Mouse (Mus musculus): ENCODE results near the gene Bub1. TPM values are rescaled to one million over a fixed set of nuclear protein-coding genes. Genes with fewer than 3 reads are reported as not detected.

Bub1 gene
- polyA plus RNA-seq (2011; ENCODE audit: insufficient read depth, insufficient read length, low replicate concordance, missing spikeins) = 24.0 and 28.2 TPM in 2 replicates

DNA sequence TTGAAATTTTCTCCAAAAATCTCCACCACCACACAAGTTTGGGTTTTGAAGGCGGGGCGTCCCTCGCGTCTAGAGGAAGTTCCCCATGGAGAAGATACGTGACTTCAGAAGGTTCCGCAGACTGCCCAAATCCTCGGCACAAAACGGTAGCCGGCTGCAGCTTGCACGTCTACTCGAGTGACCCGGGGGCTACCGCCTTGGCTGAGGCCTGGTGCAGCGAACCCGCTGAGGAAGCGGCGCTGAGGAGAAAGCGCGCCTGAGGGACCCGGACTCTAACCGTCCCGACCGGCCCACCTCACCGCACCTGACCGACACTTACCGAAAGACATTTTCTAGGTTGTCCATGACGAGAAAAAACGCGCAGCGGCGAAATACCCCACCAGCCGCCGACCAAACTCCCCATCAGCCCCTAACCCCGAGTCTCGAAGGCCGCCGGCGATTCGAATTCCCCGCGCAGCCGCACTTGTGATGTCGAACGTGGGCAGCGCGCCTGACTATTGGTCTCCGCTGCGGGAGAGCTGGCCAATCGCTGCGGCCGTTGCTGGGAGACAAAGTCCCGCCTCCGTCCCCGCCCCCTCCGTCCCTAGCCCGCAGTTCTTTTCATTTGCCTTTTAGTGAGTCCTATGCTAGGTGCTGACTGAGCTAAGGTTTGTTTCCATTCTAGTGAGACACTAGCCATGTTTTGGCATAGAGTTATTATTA lies at the start of gene Bub1:
Bub1 (minus strand) TSS at position 465 of the 702 bp plus-strand sequence.
- H3K4me3 ChIP-seq (replicated peaks; ENCODE audit: control insufficient read depth, low read depth, low read length) = peak within 1 kb of the TSS; percentile 96
- H3K4me1 ChIP-seq (ENCODE audit: control insufficient read depth, insufficient read depth, low read length) = no peaks in the 10 kb centered on the region; the same call in 1 of the 2 replicates
- under 1% methylated on average over 56 of the region's 56 CpGs for WGBS
- TF ChIP-seq POLR2A (IDR thresholded peaks at IDR 0.05; ENCODE audit: borderline replicate concordance, control insufficient read depth, low read depth, low read length) = peak; percentile 29; the same call in 1 of the 2 replicates
- TF ChIP-seq CTCF (IDR thresholded peaks at IDR 0.05; ENCODE audit: control insufficient read depth, insufficient read depth, low read length) = peak; percentile 0; the same call in 1 of the 2 replicates
- peak within 1 kb of the TSS; percentile 53 for H3K27ac ChIP-seq (ENCODE audit: control insufficient read depth, insufficient read depth, low read depth, low read length, poor library complexity)

DNA sequence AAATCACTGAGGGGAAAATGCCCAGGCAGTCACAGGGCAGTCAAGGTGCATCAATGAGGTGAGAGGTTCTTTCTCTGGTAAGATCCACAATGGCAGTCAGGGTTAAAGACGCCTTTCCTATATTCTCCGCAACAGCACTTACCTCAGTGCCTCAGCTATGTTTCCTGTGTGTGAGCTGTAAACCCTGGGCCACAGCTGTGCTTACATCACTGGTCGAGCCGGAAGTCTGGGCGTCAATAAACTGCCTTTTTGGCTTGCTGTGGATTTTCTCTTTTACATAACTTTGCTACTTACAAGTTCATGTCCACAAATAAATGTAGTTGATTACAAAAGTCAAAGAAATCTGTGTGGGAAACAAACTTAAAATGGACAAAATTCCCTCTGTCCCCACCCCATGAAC lies 49.4 kb upstream of the Bub1 start:
- H3K4me3 ChIP-seq (replicated peaks; ENCODE audit: control insufficient read depth, low read depth, low read length) = no peak overlapping the region
- WGBS = 21% methylated on average over 5 of the region's 5 CpGs
- TF ChIP-seq POLR2A (IDR thresholded peaks at IDR 0.05; ENCODE audit: borderline replicate concordance, control insufficient read depth, low read depth, low read length) = no peak
- TF ChIP-seq CTCF (IDR thresholded peaks at IDR 0.05; ENCODE audit: control insufficient read depth, insufficient read depth, low read length) = no peak
- no peaks in the 10 kb centered on the region for H3K4me1 ChIP-seq (ENCODE audit: control insufficient read depth, insufficient read depth, low read length)
- H3K27ac ChIP-seq (ENCODE audit: control insufficient read depth, insufficient read depth, low read depth, low read length, poor library complexity) = no peak overlapping the region

DNA sequence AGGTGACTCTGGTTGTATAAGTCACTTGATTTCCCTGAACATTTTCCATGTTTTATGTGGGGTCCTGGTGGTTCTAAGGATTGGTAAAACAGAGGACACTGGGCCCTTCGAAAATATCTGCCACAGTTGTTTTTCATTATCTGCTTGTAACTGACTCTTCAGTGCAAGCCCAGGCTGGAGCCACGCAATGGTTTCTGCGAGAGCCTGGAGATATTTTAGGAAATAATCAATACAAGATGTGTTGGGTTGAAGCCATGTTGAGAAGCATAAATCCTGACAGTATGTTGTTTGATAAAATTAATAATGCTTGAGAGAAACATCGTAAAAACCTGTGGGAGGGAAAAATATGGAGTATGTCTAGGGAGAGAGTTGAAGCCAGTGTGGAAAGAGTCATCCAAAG lies 32.7 kb upstream of the Bub1 start:
- Histone ChIP-seq H3K4me3 (replicated peaks; ENCODE audit: control insufficient read depth, low read depth, low read length) (no peak overlapping the region), H3K4me1 (ENCODE audit: control insufficient read depth, insufficient read depth, low read length) (no peaks in the 10 kb centered on the region), H3K27ac (ENCODE audit: control insufficient read depth, insufficient read depth, low read depth, low read length, poor library complexity) (no peak overlapping the region)
- WGBS = 81% methylated on average over 4 of the region's 4 CpGs
- no peak for TF ChIP-seq CTCF (IDR thresholded peaks at IDR 0.05; ENCODE audit: control insufficient read depth, insufficient read depth, low read length)
- TF ChIP-seq POLR2A (IDR thresholded peaks at IDR 0.05; ENCODE audit: borderline replicate concordance, control insufficient read depth, low read depth, low read length) = no peak

DNA sequence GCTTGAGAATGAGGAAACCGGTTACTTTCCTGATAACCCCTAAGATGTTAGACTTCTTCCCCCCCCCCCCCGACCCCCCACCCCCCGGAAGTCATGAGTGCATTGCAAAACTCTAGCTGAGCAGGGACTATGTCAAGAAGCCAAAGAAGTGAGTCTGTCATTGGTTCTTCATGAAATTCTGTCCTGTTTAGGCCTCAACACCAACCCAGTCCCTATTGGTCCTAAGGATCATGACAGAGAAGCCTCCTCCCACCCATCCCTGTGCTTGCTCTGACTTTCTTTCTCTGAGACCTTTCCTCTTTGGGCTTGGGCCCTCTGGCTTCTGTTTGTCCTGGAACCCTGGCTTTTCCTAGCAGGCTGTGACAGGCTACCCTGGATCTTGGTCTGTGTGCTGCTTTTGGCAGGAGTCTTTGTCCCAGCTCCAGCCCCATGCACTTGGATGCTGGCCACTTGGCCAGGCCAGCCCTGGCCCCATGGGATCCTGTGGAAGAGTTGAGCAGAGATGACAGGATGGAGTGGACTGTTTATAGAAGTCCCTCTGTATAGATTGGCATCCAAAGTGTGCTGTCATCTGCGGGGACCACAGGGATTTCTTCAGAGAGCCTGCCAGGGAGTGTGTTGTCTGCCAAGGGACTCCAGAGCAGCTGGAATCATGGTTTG lies 22.8 kb upstream of the Bub1 start:
- WGBS = 34% methylated on average over 4 of the region's 4 CpGs
- TF ChIP-seq CTCF (IDR thresholded peaks at IDR 0.05; ENCODE audit: control insufficient read depth, insufficient read depth, low read length) = no peak
- no peak for TF ChIP-seq POLR2A (IDR thresholded peaks at IDR 0.05; ENCODE audit: borderline replicate concordance, control insufficient read depth, low read depth, low read length)
- no peaks in the 10 kb centered on the region; the same call in 1 of the 2 replicates for H3K4me1 ChIP-seq (ENCODE audit: control insufficient read depth, insufficient read depth, low read length)
- no peak overlapping the region for H3K4me3 ChIP-seq (replicated peaks; ENCODE audit: control insufficient read depth, low read depth, low read length)
- H3K27ac ChIP-seq (ENCODE audit: control insufficient read depth, insufficient read depth, low read depth, low read length, poor library complexity) = no peak overlapping the region

DNA sequence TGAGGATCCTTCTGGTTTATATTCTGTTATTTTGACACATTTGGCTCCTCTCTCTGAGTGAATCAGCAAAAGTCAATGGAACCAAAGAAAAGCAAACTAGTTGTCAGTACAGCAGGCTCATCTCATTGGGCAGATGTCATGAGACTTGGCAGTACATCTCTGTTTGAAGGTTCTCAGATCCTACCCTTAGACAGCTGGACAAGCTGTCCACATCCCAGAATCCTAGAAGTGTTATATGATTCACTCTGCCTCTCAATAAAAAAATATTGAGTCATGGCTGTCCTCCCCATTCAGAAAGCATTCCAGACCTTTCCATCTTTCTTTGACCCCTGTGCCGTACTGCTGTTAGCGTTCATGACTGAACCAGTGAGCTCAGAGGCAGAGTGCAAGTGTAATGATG lies 18.7 kb upstream of the Bub1 start:
- WGBS = 86% methylated on average over 2 of the region's 2 CpGs
- no peak for TF ChIP-seq CTCF (IDR thresholded peaks at IDR 0.05; ENCODE audit: control insufficient read depth, insufficient read depth, low read length)
- TF ChIP-seq POLR2A (IDR thresholded peaks at IDR 0.05; ENCODE audit: borderline replicate concordance, control insufficient read depth, low read depth, low read length) = no peak

DNA sequence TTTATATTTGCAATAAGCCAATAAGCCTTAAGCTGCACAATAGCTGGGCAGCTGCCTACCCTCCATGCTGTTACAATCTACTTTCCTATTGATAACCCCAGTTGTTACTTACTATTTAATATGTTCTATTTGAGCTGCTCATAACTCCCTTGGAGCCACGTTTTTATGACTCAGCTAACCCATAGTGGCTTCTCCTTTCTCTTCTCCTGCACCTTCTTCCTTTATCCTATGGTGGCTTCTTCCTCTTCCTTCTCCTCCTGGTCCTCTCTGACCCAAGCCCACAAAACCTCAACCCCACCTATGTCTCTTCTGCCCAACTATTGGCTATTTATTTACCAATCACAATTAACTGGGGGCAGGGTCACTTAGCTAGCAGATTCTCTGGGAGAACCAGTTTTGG lies 14.9 kb upstream of the Bub1 start:
- no peak for TF ChIP-seq POLR2A (IDR thresholded peaks at IDR 0.05; ENCODE audit: borderline replicate concordance, control insufficient read depth, low read depth, low read length)
- no peak for TF ChIP-seq CTCF (IDR thresholded peaks at IDR 0.05; ENCODE audit: control insufficient read depth, insufficient read depth, low read length)
- no peak overlapping the region for H3K27ac ChIP-seq (ENCODE audit: control insufficient read depth, insufficient read depth, low read depth, low read length, poor library complexity)
- no peak overlapping the region for H3K4me3 ChIP-seq (replicated peaks; ENCODE audit: control insufficient read depth, low read depth, low read length)
- no peaks in the 10 kb centered on the region; the same call in 1 of the 2 replicates for H3K4me1 ChIP-seq (ENCODE audit: control insufficient read depth, insufficient read depth, low read length)
- WGBS = 0% methylated on average over 1 of the region's 1 CpGs

More for the DNA sequence above, 18.7 kb upstream of the Bub1 start:
- Histone ChIP-seq H3K4me3 (replicated peaks; ENCODE audit: control insufficient read depth, low read depth, low read length) (no peak overlapping the region), H3K4me1 (ENCODE audit: control insufficient read depth, insufficient read depth, low read length) (no peaks in the 10 kb centered on the region; the same call in 1 of the 2 replicates), H3K27ac (ENCODE audit: control insufficient read depth, insufficient read depth, low read depth, low read length, poor library complexity) (no peak overlapping the region)

DNA sequence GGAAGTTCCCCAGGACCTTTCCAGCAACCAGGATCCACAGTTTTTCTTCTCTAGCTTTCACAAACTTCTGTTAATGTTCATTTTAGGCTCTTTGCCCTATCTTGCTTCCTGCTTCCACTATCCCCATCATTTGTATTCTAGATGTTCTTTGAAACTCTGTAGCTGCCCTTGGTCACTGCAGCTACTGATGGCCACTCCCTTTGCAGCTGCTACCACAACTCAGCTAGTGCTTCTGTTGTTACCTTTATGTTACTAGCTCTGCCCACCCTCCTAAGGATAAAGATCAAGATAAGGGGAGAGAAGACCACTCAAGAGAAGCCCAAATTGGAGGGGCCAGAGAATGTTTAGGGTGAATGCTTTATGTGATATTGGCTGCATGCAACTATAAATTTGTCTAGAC lies 14.3 kb upstream of the Bub1 start:
- Histone ChIP-seq H3K4me3 (replicated peaks; ENCODE audit: control insufficient read depth, low read depth, low read length) (no peak overlapping the region), H3K4me1 (ENCODE audit: control insufficient read depth, insufficient read depth, low read length) (no peaks in the 10 kb centered on the region; the same call in 1 of the 2 replicates), H3K27ac (ENCODE audit: control insufficient read depth, insufficient read depth, low read depth, low read length, poor library complexity) (no peak overlapping the region)
- TF ChIP-seq POLR2A (IDR thresholded peaks at IDR 0.05; ENCODE audit: borderline replicate concordance, control insufficient read depth, low read depth, low read length) = no peak
- TF ChIP-seq CTCF (IDR thresholded peaks at IDR 0.05; ENCODE audit: control insufficient read depth, insufficient read depth, low read length) = no peak

DNA sequence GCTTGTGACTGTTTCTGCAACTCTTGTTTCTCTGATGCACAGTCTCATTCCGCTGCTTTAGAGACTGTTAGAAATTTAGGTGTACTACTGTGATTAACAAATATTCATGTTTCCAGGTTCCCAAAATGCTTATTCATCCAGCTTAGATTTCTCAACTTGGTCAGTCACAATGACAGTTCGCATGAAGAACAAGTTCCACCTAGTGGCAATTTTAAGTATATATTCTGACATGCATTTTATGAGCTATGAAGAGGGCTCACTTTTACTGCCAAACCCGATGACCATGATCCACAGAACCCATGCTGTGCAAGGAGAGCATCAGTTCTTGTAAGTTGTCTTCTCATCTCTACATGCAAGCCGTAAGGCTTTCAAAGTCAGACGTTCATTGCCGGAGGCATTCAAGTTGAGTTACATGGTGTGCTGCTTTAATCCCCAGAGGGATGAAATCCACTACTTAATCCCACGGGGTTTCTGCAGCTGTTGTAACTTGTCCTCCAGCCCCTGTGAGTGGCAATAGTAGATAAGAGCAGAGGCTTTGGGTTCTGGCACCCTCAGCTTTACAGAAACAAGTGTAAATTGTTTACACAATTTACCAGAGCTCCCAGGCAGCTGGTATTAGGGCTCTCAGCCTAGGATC lies 13.8 kb upstream of the Bub1 start:
- 19% methylated on average over 7 of the region's 7 CpGs for whole genome bisulfite sequencing
- TF ChIP-seq POLR2A (IDR thresholded peaks at IDR 0.05; ENCODE audit: borderline replicate concordance, control insufficient read depth, low read depth, low read length) = no peak
- no peak overlapping the region for H3K4me3 ChIP-seq (replicated peaks; ENCODE audit: control insufficient read depth, low read depth, low read length)
- H3K4me1 ChIP-seq (ENCODE audit: control insufficient read depth, insufficient read depth, low read length) = no peaks in the 10 kb centered on the region; the same call in 1 of the 2 replicates
- no peak overlapping the region for H3K27ac ChIP-seq (ENCODE audit: control insufficient read depth, insufficient read depth, low read depth, low read length, poor library complexity)
